Mouse (Mus musculus) spleen, postnatal 4 days (tissue): ENCODE measurements around the gene Samd4.

Experiments
- DNase-seq, 2 experiments: peaks; one replicate each; pipeline ENCODE4 v3.0.0; 2022; ENCODE audit warnings: low spot score in 2 of 2

Samd4 gene

GRCm38 (mm10) chr14:46955574-46956043 is 73.0 kb downstream of the Samd4 start:
- DNase-seq = no peak

- no peak for DNase-seq
These were observed 73.5 kb downstream of the Samd4 start for GRCm38 (mm10) chr14:46956121-46956520.

- DNase-seq = no peak
These were observed 76.6 kb downstream of the Samd4 start for GRCm38 (mm10) chr14:46959166-46959721.

GRCm38 (mm10) chr14:46959831-46960230 is 77.2 kb downstream of the Samd4 start:
- no peak for DNase-seq

- DNase-seq = no peak
These were observed 80.2 kb downstream of the Samd4 start for GRCm38 (mm10) chr14:46962832-46963231.

- no peak for DNase-seq
These were observed 81.6 kb downstream of the Samd4 start for GRCm38 (mm10) chr14:46964074-46964872.

- no peak for DNase-seq
These were observed 83.6 kb downstream of the Samd4 start for GRCm38 (mm10) chr14:46966206-46966605.

GRCm38 (mm10) chr14:46968046-46968445 is 85.4 kb downstream of the Samd4 start:
- DNase-seq = no peak

GRCm38 (mm10) chr14:46970673-46971072 is 88.0 kb downstream of the Samd4 start:
- no peak for DNase-seq

- DNase-seq = no peak
These were observed 89.1 kb downstream of the Samd4 start for GRCm38 (mm10) chr14:46971802-46972201.

GRCm38 (mm10) chr14:46974874-46975273 is 92.2 kb downstream of the Samd4 start:
- DNase-seq = no peak

GRCm38 (mm10) chr14:46975969-46976368 is 93.3 kb downstream of the Samd4 start:
- no peak for DNase-seq

- no peak for DNase-seq
These were observed 94.1 kb downstream of the Samd4 start for GRCm38 (mm10) chr14:46976712-46977111.

GRCm38 (mm10) chr14:46977660-46978059 is 95.0 kb downstream of the Samd4 start:
- no peak for DNase-seq

GRCm38 (mm10) chr14:46979172-46979571 is 96.5 kb downstream of the Samd4 start:
- no peak for DNase-seq

GRCm38 (mm10) chr14:46980736-46981438 is 98.2 kb downstream of the Samd4 start:
- no peak for DNase-seq

- no peak for DNase-seq
These were observed 99.5 kb downstream of the Samd4 start for GRCm38 (mm10) chr14:46982106-46982505.

- no peak for DNase-seq
These were observed 102.0 kb downstream of the Samd4 start for GRCm38 (mm10) chr14:46984542-46985125.

GRCm38 (mm10) chr14:46989694-46990093 is 107.0 kb downstream of the Samd4 start:
- DNase-seq = no peak

- DNase-seq = no peak
These were observed 107.8 kb downstream of the Samd4 start for GRCm38 (mm10) chr14:46990450-46990849.

- no peak for DNase-seq
These were observed 112.0 kb downstream of the Samd4 start for GRCm38 (mm10) chr14:46994704-46995103.

GRCm38 (mm10) chr14:46999321-47000025 is 116.8 kb downstream of the Samd4 start:
- DNase-seq = no peak
